In genomic region chr13:54071606-54072331, GRCm38 (mm10) we compare ENCODE assay signal across 8 mouse cellular contexts. TPM values are rescaled to one million over a fixed set of nuclear protein-coding genes. Genes with fewer than 3 reads are reported as not detected.
DNase-seq lines count a peak whose midpoint lies in the region; ATAC-seq and TF ChIP-seq lines count a peak whose summit lies in the region.

TSS of gene Sfxn1 (plus strand) at chr13:54071869.

- H3K27ac ChIP-seq in MEL (ENCODE audit: control insufficient read depth, low read depth, low read length): peak within 1 kb of the TSS; percentile 76
- peak within 1 kb of the TSS; percentile 12 for H3K27ac ChIP-seq in cerebellum, adult 2 months (ENCODE audit: insufficient read depth, low read length)
- peak within 1 kb of the TSS; percentile 87 for H3K27ac ChIP-seq in lung, embryonic 14.5 days (ENCODE audit: low read depth)
- H3K27ac ChIP-seq in thymus, adult 2 months (ENCODE audit: control insufficient read depth, insufficient read depth, low read length): no peak within 1 kb of the TSS

- peaks cover 0 to 4% of the 10 kb centered on the region in 2 experiments; a peak in 1 of 4 replicates for H3K27me3 ChIP-seq in MEL (ENCODE audit: control insufficient read depth in 1 of 2, insufficient read depth in 2 of 2, low read length in 2 of 2)
- no peaks in the 10 kb centered on the region for H3K27me3 ChIP-seq in cerebellum, adult 2 months (ENCODE audit: control insufficient read depth, insufficient read depth, low read length)
- no peaks in the 10 kb centered on the region for H3K27me3 ChIP-seq in lung, embryonic 14.5 days (ENCODE audit: insufficient read depth, low read length)
- no peaks in the 10 kb centered on the region for H3K27me3 ChIP-seq in thymus, adult 2 months (ENCODE audit: control insufficient read depth, insufficient read depth, low read length)

- ATAC-seq in lung, embryonic 14.5 days (ENCODE audit: insufficient read depth): peak; percentile 77
- peak; percentile 75 for ATAC-seq in neutrophil, adult 5-6 weeks (ENCODE audit: extremely low read depth, insufficient number of reproducible peaks, low FRiP score, poor library complexity, severe bottlenecking)

- 1% methylated on average over 70 of the region's 74 CpGs for WGBS in cerebellum, adult 2 months
- WGBS in lung, embryonic 14.5 days: under 1% methylated on average over 73 of the region's 74 CpGs
- WGBS in thymus, adult 2 months: under 1% methylated on average over 74 of the region's 74 CpGs

- peak within 1 kb of the TSS; percentile 73 for H3K4me2 ChIP-seq in lung, embryonic 14.5 days

- peak within 1 kb of the TSS; percentile 88 to 93 for H3K4me3 ChIP-seq in MEL (ENCODE audit: control insufficient read depth in 1 of 2, insufficient read depth in 1 of 2, low read depth in 2 of 2, low read length in 2 of 2)
- H3K4me3 ChIP-seq in cerebellum, adult 2 months (replicated peaks; ENCODE audit: insufficient read depth, low read depth, low read length): peak within 1 kb of the TSS; percentile 63
- peak within 1 kb of the TSS; percentile 82 for H3K4me3 ChIP-seq in lung, embryonic 14.5 days (ENCODE audit: low read depth, low read length)
- peak within 1 kb of the TSS; percentile 81 for H3K4me3 ChIP-seq in thymus, adult 2 months (ENCODE audit: control insufficient read depth, insufficient read depth, low read length)

- DNase-seq in MEL (ENCODE audit: low read depth, low spot score): peak; percentile 88
- peak; percentile 67 to 73 for DNase-seq in cerebellum, adult 2 months
- peak; percentile 60 for DNase-seq in forelimb bud, embryonic 11.5 days (ENCODE audit: low read depth, low spot score)
- peak; percentile 71 for DNase-seq in heart, postnatal 4 days
- DNase-seq in layer of hippocampus, adult 8-10 months (ENCODE audit: low spot score in 2 of 2): peak; percentile 59 to 67
- DNase-seq in lung, embryonic 14.5 days: peak; percentile 89
- peak; percentile 83 for DNase-seq in thymus, adult 2 months

- peaks cover 9 to 10% of the 10 kb centered on the region in 2 experiments; a peak in 3 of 4 replicates for H3K36me3 ChIP-seq in MEL (ENCODE audit: control insufficient read depth in 1 of 2, insufficient read depth in 2 of 2, low read length in 2 of 2)
- peaks cover 5% of the 10 kb centered on the region; the same call in 1 of the 2 replicates for H3K36me3 ChIP-seq in lung, embryonic 14.5 days (ENCODE audit: insufficient read depth)
- no peaks in the 10 kb centered on the region for H3K36me3 ChIP-seq in thymus, adult 2 months (ENCODE audit: control insufficient read depth, insufficient read depth, low read length)

- peaks cover 49% of the 10 kb centered on the region for H3K79me2 ChIP-seq in MEL (ENCODE audit: control insufficient read depth, insufficient read depth, low read length, poor library complexity)

- 0 out of 4 replicates have a peak, but pooled peaks of 1 of the 2 experiments have one; percentile 8 for TF ChIP-seq EP300 in MEL (IDR thresholded peaks at IDR 0.05; ENCODE audit: low read depth in 1 of 2, low read length in 2 of 2)

- TF ChIP-seq CTCF in MEL (IDR thresholded peaks at IDR 0.05 in 2 of 3, conservative IDR thresholded peaks at IDR 0.05 in 1 of 3; ENCODE audit: control insufficient read depth in 1 of 3, insufficient read depth in 1 of 3, low read depth in 2 of 3, low read length in 3 of 3, poor library complexity in 1 of 3, severe bottlenecking in 1 of 3): no peak
- no peak for TF ChIP-seq CTCF in cerebellum, adult 2 months (IDR thresholded peaks at IDR 0.05; ENCODE audit: borderline replicate concordance, insufficient read depth, low read depth, low read length)
- no peak for TF ChIP-seq CTCF in lung, embryonic 14.5 days (IDR thresholded peaks at IDR 0.05; ENCODE audit: low read depth)
- 0 out of 2 replicates have a peak, but pooled peaks have one; percentile 58 for TF ChIP-seq CTCF in thymus, adult 2 months (IDR thresholded peaks at IDR 0.05; ENCODE audit: borderline replicate concordance, control insufficient read depth, extremely low read depth, insufficient read depth, low read length, poor library complexity)

- TF ChIP-seq POLR2A in MEL (IDR thresholded peaks at IDR 0.05; ENCODE audit: control insufficient read depth in 1 of 2, insufficient read depth in 1 of 2, low read depth in 1 of 2, low read length in 2 of 2, poor library complexity in 1 of 2): peak; percentile 59 to 86; a peak in 3 of 4 replicates
- TF ChIP-seq POLR2A in cerebellum, adult 2 months (IDR thresholded peaks at IDR 0.05; ENCODE audit: borderline replicate concordance, insufficient read depth, low read length): no peak
- TF ChIP-seq POLR2A in thymus, adult 2 months (IDR thresholded peaks at IDR 0.05; ENCODE audit: control insufficient read depth, extremely low read depth, insufficient read depth, low read length, poor library complexity): peak; percentile 73

- TF ChIP-seq RAD21 in MEL (IDR thresholded peaks at IDR 0.05; ENCODE audit: low read depth, low read length): no peak

- H3K9ac ChIP-seq in MEL (ENCODE audit: control insufficient read depth, low read depth, low read length, poor library complexity, severe bottlenecking): peak within 1 kb of the TSS; percentile 92
- H3K9ac ChIP-seq in lung, embryonic 14.5 days: peak within 1 kb of the TSS; percentile 86

- H3K4me1 ChIP-seq in MEL (ENCODE audit: control insufficient read depth in 1 of 2, insufficient read depth in 2 of 2, low read length in 2 of 2): peaks cover 0 to 18% of the 10 kb centered on the region in 2 experiments; a peak in 3 of 4 replicates
- no peaks in the 10 kb centered on the region for H3K4me1 ChIP-seq in cerebellum, adult 2 months (ENCODE audit: control insufficient read depth, insufficient read depth, low read length)
- H3K4me1 ChIP-seq in lung, embryonic 14.5 days (ENCODE audit: insufficient read depth): peaks cover 4% of the 10 kb centered on the region; the same call in 1 of the 2 replicates
- H3K4me1 ChIP-seq in thymus, adult 2 months (replicated peaks; ENCODE audit: control insufficient read depth, insufficient read depth, low read length): peaks cover 7% of the 10 kb centered on the region; the same call in 1 of the 2 replicates

- no peaks in the 10 kb centered on the region for H3K9me3 ChIP-seq in MEL (replicated peaks; ENCODE audit: insufficient read depth, low read length)
- H3K9me3 ChIP-seq in lung, embryonic 14.5 days (ENCODE audit: low read depth, low read length): no peaks in the 10 kb centered on the region

TF ChIP-seq in MEL, 35 proteins besides CTCF, POLR2A, EP300 and RAD21 (continues in another document):
- TF ChIP-seq NELFE (IDR thresholded peaks at IDR 0.05; ENCODE audit: low read depth, low read length) (peak; percentile 59), ZNF384 (IDR thresholded peaks at IDR 0.05; ENCODE audit: low read depth, low read length) (0 out of 2 replicates have a peak, but pooled peaks have one; percentile 68), ELF1 (IDR thresholded peaks at IDR 0.05; ENCODE audit: low read depth, low read length) (no peak), E2F4 (IDR thresholded peaks at IDR 0.05; ENCODE audit: borderline replicate concordance, low read depth, low read length) (no peak), NRF1 (IDR thresholded peaks at IDR 0.05; ENCODE audit: insufficient read depth, low read depth, low read length, poor library complexity, severe bottlenecking) (peak; percentile 66), CHD2 (IDR thresholded peaks at IDR 0.05; ENCODE audit: low read length) (no peak), ZKSCAN1 (IDR thresholded peaks at IDR 0.05; ENCODE audit: low read depth, low read length) (no peak), HCFC1 (IDR thresholded peaks at IDR 0.05; ENCODE audit: low read depth, low read length) (no peak; the same call in 1 of the 2 replicates), KAT2A (conservative IDR thresholded peaks at IDR 0.05; ENCODE audit: low read depth, low read length) (no peak), BHLHE40 (IDR thresholded peaks at IDR 0.05; ENCODE audit: borderline replicate concordance, low read depth, low read length) (no peak), GATA1 (IDR thresholded peaks at IDR 0.05; ENCODE audit: low read depth, low read length) (no peak), ETS1 (IDR thresholded peaks at IDR 0.05; ENCODE audit: low read depth, low read length) (no peak), MEF2A (IDR thresholded peaks at IDR 0.05; ENCODE audit: extremely low read depth, insufficient replicate concordance, low read depth, low read length, poor library complexity, severe bottlenecking) (no peak), UBTF (IDR thresholded peaks at IDR 0.05; ENCODE audit: borderline replicate concordance, insufficient read depth, low read depth, low read length) (no peak), TCF12 (IDR thresholded peaks at IDR 0.05; ENCODE audit: low read depth, low read length) (no peak), POLR2AphosphoS2 (IDR thresholded peaks at IDR 0.05; ENCODE audit: low read length) (no peak), GABPA (IDR thresholded peaks at IDR 0.05; ENCODE audit: low read depth, low read length) (no peak), MAX (IDR thresholded peaks at IDR 0.05; ENCODE audit: low read length) (peak; percentile 91; the same call in 1 of the 2 replicates), USF2 (IDR thresholded peaks at IDR 0.05; ENCODE audit: borderline replicate concordance in 1 of 2, insufficient read depth in 1 of 2, low read depth in 1 of 2, low read length in 2 of 2) (no peak), TBP (IDR thresholded peaks at IDR 0.05; ENCODE audit: low read depth, low read length) (0 out of 2 replicates have a peak, but pooled peaks have one; percentile 22), CHD1 (IDR thresholded peaks at IDR 0.05; ENCODE audit: low read depth, low read length) (no peak; the same call in 1 of the 2 replicates), MXI1 (IDR thresholded peaks at IDR 0.05; ENCODE audit: low read depth, low read length) (peak; percentile 78), SIN3A (IDR thresholded peaks at IDR 0.05; ENCODE audit: low read length) (no peak; the same call in 1 of the 2 replicates), POLR2AphosphoS5 (IDR thresholded peaks at IDR 0.05; ENCODE audit: borderline replicate concordance, low read depth, low read length) (no peak), MYB (IDR thresholded peaks at IDR 0.05; ENCODE audit: low read depth, low read length) (no peak), ZC3H11A (IDR thresholded peaks at IDR 0.05; ENCODE audit: low read depth, low read length) (no peak), TAL1 (IDR thresholded peaks at IDR 0.05; ENCODE audit: low read length) (no peak)

RNA-seq across cellular contexts. Expression of gene Sfxn1, which starts in this region (rescaled TPM):
- total RNA-seq in MEL (2012; rRNA removed): 42.8 and 47.9 TPM in 2 replicates
- polyA plus RNA-seq in MEL (2012; ENCODE audit: insufficient read depth in 1 of 2, insufficient read length in 2 of 2, low read depth in 1 of 2, low replicate concordance in 2 of 2, missing spikeins in 1 of 2): 10 to 100 TPM in 1 of 2 experiments, not detected in 1; 74.6 TPM
- 32.2 and 32.9 TPM in 2 replicates for polyA plus RNA-seq in cerebellum, adult 2 months (2012; rRNA removed)
- total RNA-seq in heart, postnatal 4 days (2021): 10 to 100 TPM; 13.5 to 16.5 TPM
- total RNA-seq in layer of hippocampus, adult 8-10 months (2022): 10 to 100 TPM; 45.9 to 50.9 (median 48.0) TPM
- 81.4 and 83.1 TPM in 2 replicates for polyA plus RNA-seq in lung, embryonic 14.5 days (2014; fragmentation: Nextera tagmentation; extraction: Ambion mirVana)
- 13.3 and 18.3 TPM in 2 replicates for total RNA-seq in neutrophil, adult 5-6 weeks (2017)
- 16.2 and 19.0 TPM in 2 replicates for polyA plus RNA-seq in thymus, adult 2 months (2012; rRNA removed)
